Mouse (Mus musculus): ENCODE measurements at regions not wholly inside any gene's neighbourhood (a gene's known extent, or its start where the extent isn't known, plus 50 kb on each side); places are given as distances from the start of the nearest gene placed in this dataset.

- DNase-seq (ENCODE audit: low read depth, low spot score) = no peak
- 82% methylated on average over 2 of the region's 2 CpGs for WGBS
Measured at GRCm38 (mm10) chr11:114195291-114195690, 128.4 kb upstream of the Sdk2 start.

- 57% methylated on average over 16 of the region's 16 CpGs for WGBS
- DNase-seq (ENCODE audit: low read depth, low spot score) = no peak
Measured at GRCm38 (mm10) chr11:114194055-114194706, 127.3 kb upstream of the Sdk2 start.

- no peak for DNase-seq (ENCODE audit: low read depth, low spot score)
- WGBS = 89% methylated on average over 7 of the region's 7 CpGs
Measured at GRCm38 (mm10) chr11:114193018-114193417, 126.2 kb upstream of the Sdk2 start.

DNA sequence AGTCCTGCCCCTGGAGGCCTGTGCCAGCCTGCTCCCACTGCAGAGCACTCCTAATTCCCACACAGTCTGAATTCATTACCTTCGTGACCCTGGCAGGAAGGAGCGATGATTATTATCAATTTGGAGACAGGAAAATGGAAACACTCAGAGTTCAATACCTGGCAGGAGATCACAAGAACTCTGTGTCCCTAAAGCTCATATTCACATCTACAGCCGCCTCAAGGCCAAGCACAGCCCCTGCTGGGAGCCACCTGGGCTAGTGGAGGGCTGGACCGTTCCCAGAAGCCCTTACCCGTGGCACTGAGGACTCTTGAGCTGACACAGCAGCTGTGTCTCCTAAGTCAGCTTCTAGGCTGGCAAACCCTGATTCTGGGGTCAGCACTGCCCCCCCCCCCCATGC is 124.8 kb upstream of the Sdk2 start:
- WGBS = 73% methylated on average over 5 of the region's 5 CpGs
- DNase-seq (ENCODE audit: low read depth, low spot score) = no peak

DNA sequence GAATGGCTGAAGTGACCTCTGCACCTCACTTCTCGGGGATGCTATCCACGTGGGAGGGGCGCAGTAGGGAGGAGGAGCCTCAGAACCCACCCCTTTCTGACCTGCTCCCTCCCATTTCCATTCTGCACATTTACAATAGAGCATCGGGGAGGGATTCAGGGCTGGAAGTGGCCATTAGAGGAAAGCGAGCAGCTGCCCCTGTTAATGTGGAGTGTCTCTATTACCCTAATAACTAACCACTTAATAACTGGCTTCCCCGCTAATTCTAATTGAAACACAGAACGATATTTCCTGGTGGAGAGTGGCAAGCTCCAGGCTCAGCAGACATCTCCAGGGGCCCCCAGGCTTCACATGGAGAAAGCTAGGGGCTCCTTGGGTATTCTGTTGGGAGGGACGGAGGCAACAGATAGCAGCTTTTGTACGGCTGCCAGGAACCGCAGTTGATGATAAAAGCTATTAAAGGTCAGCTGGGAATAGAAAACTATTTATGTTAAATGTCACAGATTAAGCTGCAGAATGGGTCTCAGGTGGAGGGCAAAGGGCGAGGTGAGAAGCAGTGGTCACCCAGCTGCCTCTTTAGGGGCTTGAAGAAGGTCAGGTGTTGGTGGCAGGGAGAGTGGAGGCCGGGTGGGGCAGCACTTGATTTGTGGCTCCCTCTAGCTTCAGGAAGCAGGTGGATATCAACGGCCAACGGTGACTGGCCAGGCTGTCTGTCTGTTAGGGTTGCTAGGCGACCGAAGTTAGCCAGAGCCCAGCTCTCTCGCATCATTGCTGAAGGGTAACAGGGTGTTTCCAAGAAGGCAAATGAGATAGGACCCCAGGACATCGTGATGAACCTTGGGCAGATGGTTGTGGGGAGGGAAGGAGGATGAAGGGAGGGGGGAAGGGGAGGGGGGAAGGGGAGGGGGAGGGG is 118.4 kb upstream of the Sdk2 start:
- 45% methylated on average over 18 of the region's 18 CpGs for WGBS

DNA sequence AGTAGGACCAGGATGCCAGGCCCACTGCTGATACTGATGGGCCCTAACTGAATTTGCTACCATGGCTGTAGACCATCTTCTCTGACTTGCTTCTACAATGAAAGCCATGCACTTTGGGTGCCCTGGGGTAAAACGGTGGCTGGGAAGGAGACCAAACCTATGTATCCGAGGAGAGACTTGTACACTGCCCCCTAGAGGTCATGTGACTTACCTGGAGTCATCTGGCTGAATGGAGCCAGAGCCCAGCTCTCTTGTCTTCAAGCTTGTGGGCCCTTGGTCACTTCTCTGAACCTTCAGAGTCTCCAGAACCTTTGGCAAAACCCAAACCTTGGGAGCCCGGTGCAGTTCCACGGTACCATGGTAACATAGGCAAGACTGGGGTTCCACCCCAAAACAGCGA is 117.6 kb upstream of the Sdk2 start:
- no peak for DNase-seq (ENCODE audit: low read depth, low spot score)

More for the DNA sequence above, 118.4 kb upstream of the Sdk2 start:
- DNase-seq (ENCODE audit: low read depth, low spot score) = no peak

DNA sequence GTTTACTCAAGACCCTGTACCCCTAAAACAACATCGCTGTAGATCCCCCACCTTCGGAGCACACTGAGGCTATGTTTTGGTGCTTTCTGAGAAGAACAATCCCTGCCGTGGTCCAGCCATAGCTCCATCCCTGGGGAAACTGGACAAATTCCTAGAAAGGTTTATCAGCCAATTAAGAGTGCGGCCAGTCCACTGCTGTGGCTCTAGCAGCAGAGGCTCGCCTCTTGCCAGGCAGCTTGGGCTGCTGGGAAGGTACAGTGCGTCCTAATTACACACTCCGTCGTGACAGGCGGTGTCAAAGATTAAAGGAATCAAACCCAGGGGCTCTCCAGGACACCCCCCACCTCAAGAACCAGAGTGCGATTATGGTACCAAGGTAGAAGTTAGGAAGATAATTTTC is 116.4 kb upstream of the Sdk2 start:
- WGBS = 85% methylated on average over 10 of the region's 10 CpGs
- DNase-seq (ENCODE audit: low read depth, low spot score) = no peak

More for the DNA sequence above, 117.6 kb upstream of the Sdk2 start:
- 74% methylated on average over 5 of the region's 5 CpGs for WGBS

GRCm38 (mm10) chr11:114178746-114179472 is 112.1 kb upstream of the Sdk2 start:
- WGBS = 71% methylated on average over 6 of the region's 6 CpGs
- DNase-seq (ENCODE audit: low read depth, low spot score) = no peak

DNA sequence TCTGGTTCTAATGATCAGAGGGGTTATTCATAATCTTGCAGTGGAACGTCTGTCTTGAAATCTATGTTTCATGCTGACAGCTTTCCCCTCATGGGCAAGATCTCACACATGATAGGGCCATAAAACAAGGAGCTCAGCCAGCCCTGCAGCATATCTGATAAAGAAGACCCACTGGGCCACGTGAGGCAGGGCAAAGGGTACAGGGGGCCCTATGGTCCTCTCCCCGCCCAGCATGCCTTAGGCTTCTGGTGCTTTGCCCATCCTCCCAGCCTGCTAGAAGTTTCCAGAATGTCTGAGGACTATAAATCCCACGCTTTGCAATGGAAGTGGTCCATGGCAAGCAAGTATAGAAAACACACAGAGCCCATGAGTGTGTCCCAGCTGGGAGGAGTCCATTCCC is 110.9 kb upstream of the Sdk2 start:
- 33% methylated on average over 4 of the region's 4 CpGs for WGBS

GRCm38 (mm10) chr11:114177281-114177680 is 110.4 kb upstream of the Sdk2 start:
- 83% methylated on average over 1 of the region's 1 CpGs for WGBS

More for the DNA sequence above, 110.9 kb upstream of the Sdk2 start:
- no peak for DNase-seq (ENCODE audit: low read depth, low spot score)

DNA sequence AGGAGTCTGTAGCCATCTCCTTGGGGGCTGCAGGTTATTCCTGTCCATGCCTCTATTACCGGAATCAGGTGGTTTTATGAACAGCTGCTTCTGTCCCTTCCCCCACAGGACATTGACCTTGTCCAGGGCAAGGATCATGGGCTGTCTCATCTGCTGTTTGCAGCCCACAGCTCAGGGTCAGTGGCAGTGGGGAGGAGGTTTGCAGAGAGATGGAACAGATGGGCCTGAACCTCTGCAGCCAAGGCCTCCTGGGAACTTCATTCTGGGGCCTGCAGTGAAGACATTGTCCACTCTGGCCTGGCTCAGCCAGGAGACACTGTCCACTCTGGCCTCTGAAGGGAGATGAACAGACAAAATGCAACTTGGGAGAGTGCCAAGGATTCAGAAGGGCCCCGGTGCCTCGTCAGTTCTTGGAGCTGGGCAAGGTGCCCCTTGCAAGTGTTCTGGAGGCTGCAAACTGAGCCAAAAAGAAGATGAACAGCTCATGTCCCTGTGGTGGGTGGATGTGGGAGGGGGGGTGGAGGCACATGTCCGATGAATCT is 109.9 kb upstream of the Sdk2 start:
- WGBS = 40% methylated on average over 4 of the region's 4 CpGs
- DNase-seq (ENCODE audit: low read depth, low spot score) = no peak

More at GRCm38 (mm10) chr11:114177281-114177680, 110.4 kb upstream of the Sdk2 start:
- DNase-seq (ENCODE audit: low read depth, low spot score) = no peak

DNA sequence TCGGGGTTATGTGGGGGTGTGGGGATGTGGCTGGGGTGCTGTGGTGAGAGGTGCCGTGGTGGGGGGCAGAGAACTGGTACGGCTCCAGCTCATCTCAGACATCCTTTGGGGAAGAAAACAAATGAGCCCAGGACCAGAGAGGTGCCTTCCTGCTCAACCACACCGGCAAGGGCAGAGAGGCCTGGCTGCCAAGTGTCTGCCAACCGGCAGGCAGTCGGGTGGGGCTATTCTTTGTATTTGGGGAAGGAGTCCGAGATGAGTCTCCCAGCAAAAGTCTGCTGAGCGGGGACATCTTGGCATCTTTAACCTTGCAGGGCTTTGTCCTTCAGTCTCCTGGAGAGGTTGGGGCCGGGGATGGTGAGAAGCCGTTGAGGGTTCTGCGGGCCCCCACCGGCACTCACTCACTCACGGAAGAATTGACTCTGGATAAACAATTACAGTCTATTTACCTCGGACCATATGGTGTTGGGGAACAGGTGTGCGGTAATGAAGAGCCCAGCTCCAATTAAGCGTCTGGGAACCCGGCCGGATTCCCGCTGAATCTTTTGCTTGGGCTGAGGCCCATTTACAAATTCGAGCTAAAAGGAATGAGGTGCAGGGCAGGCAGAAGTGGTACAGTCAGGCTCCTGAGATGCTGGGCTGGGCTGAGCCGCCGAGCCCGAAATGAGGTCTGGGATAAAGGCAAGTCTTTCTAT is 108.7 kb upstream of the Sdk2 start:
- WGBS = 38% methylated on average over 23 of the region's 23 CpGs
- no peak for DNase-seq (ENCODE audit: low read depth, low spot score)

- 91% methylated on average over 4 of the region's 4 CpGs for WGBS
- no peak for DNase-seq (ENCODE audit: low read depth, low spot score)
Measured at GRCm38 (mm10) chr11:114174871-114175270, 108.0 kb upstream of the Sdk2 start.

DNA sequence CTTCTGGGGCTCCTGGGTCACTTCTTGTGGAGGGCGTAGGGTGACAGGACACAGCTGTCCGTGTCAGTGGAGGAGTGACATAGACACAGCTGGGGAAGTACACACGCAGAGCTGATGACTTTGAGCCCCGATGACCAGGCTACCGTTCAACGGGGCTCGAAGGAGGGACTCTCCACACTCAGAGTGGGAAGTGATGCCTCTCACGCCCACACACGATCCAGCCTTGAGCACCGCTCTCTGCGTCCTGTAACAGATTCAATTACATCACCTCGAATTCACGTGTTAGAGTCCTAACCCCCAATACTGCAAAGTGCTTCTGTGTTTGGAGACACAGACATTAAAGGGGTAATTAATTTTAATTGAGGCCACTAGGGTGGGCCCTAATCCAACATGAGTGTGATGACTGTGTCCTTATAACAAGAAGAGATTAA is 101.4 kb upstream of the Sdk2 start:
- 65% methylated on average over 13 of the region's 13 CpGs for WGBS
- no peak for DNase-seq (ENCODE audit: low read depth, low spot score)

DNA sequence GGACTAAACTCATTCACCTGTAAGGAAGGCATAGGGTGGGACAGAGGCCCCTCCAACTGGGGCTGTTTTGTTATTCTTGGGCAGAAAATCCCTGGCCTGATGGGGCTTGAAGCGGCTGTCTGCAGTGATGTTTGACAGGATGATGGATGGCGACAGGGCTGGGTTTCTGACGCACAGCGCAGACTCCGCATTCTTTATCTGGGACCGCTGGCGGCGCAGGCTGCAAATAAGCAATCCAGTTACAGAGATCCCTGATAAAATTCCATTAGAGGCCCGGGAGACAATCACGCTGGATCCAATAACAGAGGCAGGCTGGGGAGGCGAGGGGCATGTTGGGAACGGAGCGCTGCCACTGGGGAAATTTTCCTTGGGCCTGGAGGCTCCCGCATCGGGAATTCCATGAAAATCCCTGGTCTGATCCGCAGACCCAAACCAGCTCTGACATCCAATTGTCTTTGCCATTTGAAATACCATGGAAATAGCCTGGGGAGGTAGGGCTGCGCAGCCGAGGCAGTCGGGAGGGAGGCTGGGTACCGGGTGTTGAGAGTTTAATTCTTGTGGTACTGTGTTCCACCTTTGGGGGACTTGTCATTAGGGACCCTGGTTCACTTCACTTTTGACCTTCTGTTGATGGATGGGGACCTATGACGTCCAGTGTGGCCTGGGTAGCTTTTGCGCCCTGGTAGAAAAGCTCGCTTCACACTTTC is 99.0 kb upstream of the Sdk2 start:
- 36% methylated on average over 23 of the region's 23 CpGs for WGBS
- no peak for DNase-seq (ENCODE audit: low read depth, low spot score)

DNA sequence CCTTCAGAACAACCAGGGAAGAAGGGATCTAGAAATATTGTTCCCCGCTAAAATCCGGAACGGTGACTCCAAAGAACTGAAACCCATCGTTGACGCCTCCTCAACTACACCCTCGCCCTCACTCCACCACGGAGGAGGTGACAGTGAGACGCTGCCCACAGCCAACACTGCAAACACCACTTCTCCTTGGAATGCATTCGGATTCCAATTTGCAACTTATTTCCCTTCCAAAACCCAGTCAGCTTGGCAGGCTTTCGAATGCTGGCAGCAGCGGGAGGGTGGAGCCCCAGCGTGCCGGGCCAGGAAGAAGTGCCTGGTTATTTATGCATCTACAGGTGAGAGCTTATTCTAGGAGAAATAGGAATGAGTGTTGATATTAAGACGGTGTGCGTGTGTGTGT is 85.9 kb upstream of the Sdk2 start:
- 69% methylated on average over 15 of the region's 15 CpGs for WGBS
- DNase-seq (ENCODE audit: low read depth, low spot score) = no peak

- WGBS = 52% methylated on average over 5 of the region's 5 CpGs
- no peak for DNase-seq (ENCODE audit: low read depth, low spot score)
Measured at GRCm38 (mm10) chr11:114146334-114146733, 79.5 kb upstream of the Sdk2 start.

GRCm38 (mm10) chr11:114129270-114129669 is 62.4 kb upstream of the Sdk2 start:
- 71% methylated on average over 8 of the region's 8 CpGs for WGBS
- DNase-seq (ENCODE audit: low read depth, low spot score) = no peak

DNA sequence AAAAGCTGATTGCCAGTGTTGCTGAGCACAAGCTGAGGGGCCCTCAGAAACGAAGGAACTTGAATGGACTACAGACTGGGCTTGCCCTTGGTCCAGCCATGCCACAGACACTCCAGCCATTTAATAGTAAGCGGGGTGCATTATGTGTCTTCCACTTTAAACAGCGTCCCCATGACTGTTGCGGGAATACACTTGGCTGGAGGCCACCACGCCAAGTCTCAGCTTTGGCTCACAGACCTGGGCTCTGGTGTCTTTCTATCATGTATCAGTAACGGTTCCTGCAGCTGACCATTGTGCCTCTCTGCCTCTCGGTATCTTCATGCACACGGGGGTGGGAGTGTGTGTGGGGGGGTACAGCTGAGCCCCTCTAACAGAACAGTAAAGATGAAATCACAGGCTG is 62.0 kb upstream of the Sdk2 start:
- WGBS = 80% methylated on average over 8 of the region's 8 CpGs
- DNase-seq (ENCODE audit: low read depth, low spot score) = no peak

Measured in large intestine, adult 2 months (tissue).